Mouse (Mus musculus) forebrain, embryonic 12.5 days (tissue): ENCODE data around the gene Rassf4. TPM values are rescaled to one million over a fixed set of nuclear protein-coding genes. Genes with fewer than 3 reads are reported as not detected.

Experiments
- ATAC-seq: fragments of 200-750 bp; cut with Nextera tagmentation; 2 replicates; pipeline ENCODE4 v1.8.0; 2017; ENCODE audit warnings: moderate TSS enrichment; ENCODE audit not compliant: low FRiP score
- H3K27ac ChIP-seq: fragments of 300-500 bp; sonication (generic); 2 replicates; pipeline ENCODE4 v1.5.1; 2016; ENCODE audit warnings: mild to moderate bottlenecking
- H3K27me3 ChIP-seq: fragments of 300-500 bp; sonication (generic); 2 replicates; pipeline ENCODE4 v1.6.1; 2016; ENCODE audit warnings: mild to moderate bottlenecking
- H3K36me3 ChIP-seq: fragments of 300-500 bp; sonication (generic); replicated peaks from 2 replicates; pipeline ENCODE4 v1.6.1; 2016; ENCODE audit warnings: mild to moderate bottlenecking
- H3K4me1 ChIP-seq: fragments of 300-500 bp; sonication (generic); 2 replicates; pipeline ENCODE4 v1.6.1; 2016
- H3K4me2 ChIP-seq: fragments of 300-500 bp; sonication (generic); 2 replicates; pipeline ENCODE4 v1.6.1; 2016; ENCODE audit warnings: mild to moderate bottlenecking, moderate library complexity
- H3K4me3 ChIP-seq: fragments of 300-500 bp; sonication (generic); replicated peaks from 2 replicates; pipeline ENCODE4 v1.5.1; 2016; ENCODE audit warnings: mild to moderate bottlenecking
- H3K9ac ChIP-seq: fragments of 300-500 bp; sonication (generic); 2 replicates; pipeline ENCODE4 v1.6.1; 2016; ENCODE audit warnings: mild to moderate bottlenecking
- H3K9me3 ChIP-seq: fragments of 300-500 bp; sonication (generic); 2 replicates; pipeline ENCODE4 v1.6.1; 2016
- WGBS: fragments of 180-500 bp; shearing (Covaris S2); methylation state at CpG from one replicate; pipeline ENCODE4 v1.1.7; 2016; 5-methylcytosine and 5-hydroxymethylcytosine counted together
- polyA plus RNA-seq: library from polyadenylated mRNA; unstranded; fragments of >200 nt; fragmentation: Nextera tagmentation; extraction: Ambion mirVana; gene quantifications from 2 replicates; pipeline ENCODE4 v1.2.1, GENCODE M21; 2016

Rassf4 gene
- polyA plus RNA-seq, 1 experiment from 2014 or later, result 17.1 TPM

GRCm38 (mm10) chr6:116697413-116697812, 23.7 kb upstream of the Rassf4 start:
- Histone ChIP-seq H3K27ac (no peak overlapping the region), H3K4me1 (no peaks in the 10 kb centered on the region), H3K9me3 (no peaks in the 10 kb centered on the region), H3K27me3 (no peaks in the 10 kb centered on the region), H3K4me2 (no peak overlapping the region), H3K9ac (no peak overlapping the region), H3K36me3 (no peaks in the 10 kb centered on the region), H3K4me3 (no peak overlapping the region)
- ATAC-seq, result no peak
- 50% methylated on average over 2 of the region's 2 CpGs for WGBS

- no peaks in the 10 kb centered on the region for H3K27me3 ChIP-seq
- WGBS, result 86% methylated on average over 3 of the region's 3 CpGs
- H3K9ac ChIP-seq, result no peak overlapping the region
- no peaks in the 10 kb centered on the region for H3K36me3 ChIP-seq
- H3K4me1 ChIP-seq, result no peaks in the 10 kb centered on the region
- no peak overlapping the region for H3K4me3 ChIP-seq
- no peak overlapping the region for H3K27ac ChIP-seq
- no peak for ATAC-seq
- no peak overlapping the region for H3K4me2 ChIP-seq
- H3K9me3 ChIP-seq, result no peaks in the 10 kb centered on the region
These were observed 20.6 kb upstream of the Rassf4 start for GRCm38 (mm10) chr6:116694346-116694745.

- no peak for ATAC-seq
- Histone ChIP-seq H3K27me3 (no peaks in the 10 kb centered on the region), H3K9ac (no peak overlapping the region), H3K4me1 (no peaks in the 10 kb centered on the region), H3K36me3 (no peaks in the 10 kb centered on the region), H3K27ac (no peak overlapping the region), H3K9me3 (no peaks in the 10 kb centered on the region), H3K4me3 (no peak overlapping the region), H3K4me2 (no peak overlapping the region)
- 89% methylated on average over 4 of the region's 4 CpGs for WGBS
These were observed 19.9 kb upstream of the Rassf4 start for GRCm38 (mm10) chr6:116693639-116694038.

GRCm38 (mm10) chr6:116682317-116682716, 8.6 kb upstream of the Rassf4 start:
- Histone ChIP-seq H3K9me3 (no peaks in the 10 kb centered on the region), H3K27ac (no peak overlapping the region), H3K4me2 (no peak overlapping the region), H3K36me3 (no peaks in the 10 kb centered on the region), H3K4me1 (no peaks in the 10 kb centered on the region), H3K9ac (no peak overlapping the region), H3K27me3 (no peaks in the 10 kb centered on the region), H3K4me3 (no peak overlapping the region)
- 66% methylated on average over 6 of the region's 6 CpGs for WGBS
- no peak for ATAC-seq

GRCm38 (mm10) chr6:116679563-116680288, 6.0 kb upstream of the Rassf4 start:
- H3K4me3 ChIP-seq, result no peak overlapping the region
- H3K9ac ChIP-seq, result no peak overlapping the region
- 0 out of 2 replicates have a peak, but pooled peaks cover 3% of the 10 kb centered on the region for H3K4me1 ChIP-seq
- no peak for ATAC-seq
- no peaks in the 10 kb centered on the region for H3K9me3 ChIP-seq
- WGBS, result 81% methylated on average over 5 of the region's 5 CpGs
- no peak overlapping the region for H3K27ac ChIP-seq
- no peaks in the 10 kb centered on the region for H3K36me3 ChIP-seq
- H3K27me3 ChIP-seq, result no peaks in the 10 kb centered on the region
- H3K4me2 ChIP-seq, result no peak overlapping the region

- Histone ChIP-seq H3K27ac (no peak overlapping the region), H3K36me3 (no peaks in the 10 kb centered on the region), H3K9me3 (no peaks in the 10 kb centered on the region), H3K9ac (no peak overlapping the region), H3K4me2 (no peak overlapping the region), H3K4me1 (peaks cover 23% of the 10 kb centered on the region), H3K27me3 (peaks cover 3% of the 10 kb centered on the region; the same call in 1 of the 2 replicates), H3K4me3 (no peak overlapping the region)
- no peak for ATAC-seq
- WGBS, result 77% methylated on average over 6 of the region's 6 CpGs
These were observed 3.6 kb upstream of the Rassf4 start for GRCm38 (mm10) chr6:116677321-116677720.

- no peak overlapping the region for H3K4me3 ChIP-seq
- no peak overlapping the region for H3K4me2 ChIP-seq
- peaks cover 31% of the 10 kb centered on the region for H3K4me1 ChIP-seq
- WGBS, result 85% methylated on average over 10 of the region's 10 CpGs
- no peak overlapping the region for H3K9ac ChIP-seq
- no peak overlapping the region for H3K27ac ChIP-seq
- no peak for ATAC-seq
- peaks cover 11% of the 10 kb centered on the region; the same call in 1 of the 2 replicates for H3K27me3 ChIP-seq
- H3K36me3 ChIP-seq, result no peaks in the 10 kb centered on the region
- H3K9me3 ChIP-seq, result no peaks in the 10 kb centered on the region
These were observed 2.7 kb upstream of the Rassf4 start for GRCm38 (mm10) chr6:116676355-116676913.

GRCm38 (mm10) chr6:116674283-116674886, 633 bp upstream of the Rassf4 start:
- no peak for ATAC-seq
- Histone ChIP-seq H3K4me3 (peak overlapping the region; percentile 54), H3K4me2 (peak overlapping the region; percentile 82), H3K9me3 (no peaks in the 10 kb centered on the region), H3K27ac (peak overlapping the region; percentile 65; the same call in 1 of the 2 replicates), H3K4me1 (peaks cover 52% of the 10 kb centered on the region), H3K27me3 (peaks cover 14% of the 10 kb centered on the region; the same call in 1 of the 2 replicates), H3K36me3 (no peaks in the 10 kb centered on the region), H3K9ac (peak overlapping the region; percentile 59)
- whole genome bisulfite sequencing, result 24% methylated on average over 16 of the region's 16 CpGs

- no peak overlapping the region for H3K27ac ChIP-seq
- H3K36me3 ChIP-seq, result no peaks in the 10 kb centered on the region
- ATAC-seq, result no peak
- H3K27me3 ChIP-seq, result peaks cover 18% of the 10 kb centered on the region; the same call in 1 of the 2 replicates
- 72% methylated on average over 5 of the region's 5 CpGs for WGBS
- no peak overlapping the region for H3K4me3 ChIP-seq
- H3K4me2 ChIP-seq, result peak overlapping the region; percentile 82
- no peak overlapping the region for H3K9ac ChIP-seq
- peaks cover 63% of the 10 kb centered on the region for H3K4me1 ChIP-seq
- H3K9me3 ChIP-seq, result no peaks in the 10 kb centered on the region
These were observed 1.4 kb downstream of the Rassf4 start for GRCm38 (mm10) chr6:116672349-116672748.

GRCm38 (mm10) chr6:116671768-116672167, 2.0 kb downstream of the Rassf4 start:
- Histone ChIP-seq H3K4me2 (peak overlapping the region; percentile 82), H3K9ac (no peak overlapping the region), H3K36me3 (no peaks in the 10 kb centered on the region), H3K9me3 (no peaks in the 10 kb centered on the region), H3K4me1 (peaks cover 65% of the 10 kb centered on the region), H3K27ac (peak overlapping the region; percentile 86; the same call in 1 of the 2 replicates), H3K27me3 (peaks cover 18% of the 10 kb centered on the region; the same call in 1 of the 2 replicates), H3K4me3 (0 out of 2 replicates have a peak overlapping the region, but pooled peaks have one; percentile 7)
- WGBS, result 78% methylated on average over 4 of the region's 4 CpGs
- ATAC-seq, result no peak

- 12% methylated on average over 5 of the region's 5 CpGs for WGBS
- H3K4me1 ChIP-seq, result peaks cover 73% of the 10 kb centered on the region
- ATAC-seq, result peak; percentile 47
- H3K27ac ChIP-seq, result peak overlapping the region; percentile 86
- no peak overlapping the region for H3K9ac ChIP-seq
- H3K4me3 ChIP-seq, result 0 out of 2 replicates have a peak overlapping the region, but pooled peaks have one; percentile 7
- peak overlapping the region; percentile 82 for H3K4me2 ChIP-seq
- H3K9me3 ChIP-seq, result no peaks in the 10 kb centered on the region
- H3K36me3 ChIP-seq, result no peaks in the 10 kb centered on the region
- peaks cover 18% of the 10 kb centered on the region; the same call in 1 of the 2 replicates for H3K27me3 ChIP-seq
These were observed 2.7 kb downstream of the Rassf4 start for GRCm38 (mm10) chr6:116671031-116671430.

- peak; percentile 37; the same call in 1 of the 2 replicates for ATAC-seq
- Histone ChIP-seq H3K36me3 (no peaks in the 10 kb centered on the region), H3K27ac (peak overlapping the region; percentile 86), H3K27me3 (peaks cover 18% of the 10 kb centered on the region; the same call in 1 of the 2 replicates), H3K9ac (peak overlapping the region; percentile 17; the same call in 1 of the 2 replicates), H3K4me1 (peaks cover 73% of the 10 kb centered on the region), H3K4me2 (peak overlapping the region; percentile 82), H3K9me3 (no peaks in the 10 kb centered on the region), H3K4me3 (no peak overlapping the region)
- WGBS, result 6% methylated on average over 6 of the region's 6 CpGs
These were observed 3.6 kb downstream of the Rassf4 start for GRCm38 (mm10) chr6:116670144-116670543.
